Mouse (Mus musculus): ENCODE measurements around the gene Gm10318.

DNA sequence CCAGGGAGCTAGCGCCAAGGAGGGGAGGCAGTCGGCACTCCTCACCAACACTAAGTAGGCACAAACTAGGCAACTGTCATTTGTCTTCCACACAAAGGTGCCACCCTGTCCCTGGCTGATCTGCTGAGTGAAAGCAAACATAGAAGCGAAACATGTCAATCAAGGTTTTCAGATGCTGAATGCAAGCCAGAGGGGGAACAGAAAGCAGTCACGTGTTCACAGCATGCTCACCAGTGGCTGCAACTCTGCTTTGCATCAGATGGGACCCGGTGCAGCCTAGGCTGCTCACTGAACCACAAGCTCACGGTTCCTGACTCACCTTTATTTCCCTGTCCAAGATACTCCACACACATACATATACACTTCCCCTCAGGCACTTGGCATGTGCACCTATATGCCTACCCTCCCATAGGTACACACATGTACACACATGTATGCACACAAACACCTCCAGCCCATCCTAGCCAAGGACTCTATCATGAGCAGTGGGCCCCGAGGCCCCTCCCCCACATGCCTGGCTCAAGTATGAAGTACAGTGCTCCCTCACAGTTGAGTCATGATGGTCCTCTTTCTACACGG, 38.4 kb downstream of the Gm10318 start:
- TF ChIP-seq CTCF (IDR thresholded peaks at IDR 0.05; ENCODE audit: low read depth) = no peak
- TF ChIP-seq EP300 (optimal IDR thresholded peaks at IDR 0.05) = no peak
